Mouse (Mus musculus): ENCODE data around the gene Ccnt1.

DNA sequence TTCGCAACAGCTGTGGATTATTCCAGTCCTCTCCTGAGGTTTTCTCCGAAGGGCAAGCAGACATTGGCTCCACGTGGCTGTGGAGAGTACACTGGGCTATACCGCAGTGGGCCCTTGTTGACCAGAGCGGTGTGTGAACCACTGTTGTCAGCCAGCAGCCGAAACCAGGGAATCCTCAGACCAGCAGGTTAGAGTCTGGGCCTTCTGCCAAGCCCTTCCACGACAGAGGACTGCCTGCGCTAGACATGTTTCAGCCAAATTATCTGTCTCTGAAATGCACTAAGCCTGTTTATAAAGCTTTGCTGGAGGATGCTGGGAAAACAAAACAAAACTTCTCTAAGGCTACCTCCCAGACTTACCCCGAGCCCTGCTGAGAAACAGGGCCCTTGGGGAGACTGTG is 43.8 kb upstream of the Ccnt1 start:
- TF ChIP-seq POLR2A (IDR thresholded peaks at IDR 0.05; ENCODE audit: low read depth, low read length) (no peak), CTCF (IDR thresholded peaks at IDR 0.05; ENCODE audit: borderline replicate concordance, insufficient read depth, low read length) (no peak)

Data from embryonic fibroblast, embryonic 13.5 days (primary cell).